Mouse (Mus musculus): Measurements from ENCODE around the gene Dennd2a. TPM values are rescaled to one million over a fixed set of nuclear protein-coding genes. Genes with fewer than 3 reads are reported as not detected.
"Not testable (repeated sequence)": the region's sequence is repeated elsewhere in the genome, so short reads cannot be mapped to it uniquely, and the experiment has no call there.

Dennd2a gene
- polyA plus RNA-seq, 1 experiment from 2014 or later, result 26.1 TPM

- no peak for ATAC-seq (ENCODE audit: low read depth)
- 49% methylated on average over 4 of the region's 4 CpGs for WGBS
- Histone ChIP-seq H3K27ac (replicated peaks) (peak overlapping the region; percentile 98), H3K9ac (peak overlapping the region; percentile 95; the same call in 1 of the 2 replicates), H3K4me1 (replicated peaks) (peaks cover 29% of the 10 kb centered on the region), H3K36me3 (no peaks in the 10 kb centered on the region), H3K4me3 (peak overlapping the region; percentile 95), H3K9me3 (no peaks in the 10 kb centered on the region), H3K27me3 (peaks cover 6% of the 10 kb centered on the region; the same call in 1 of the 2 replicates), H3K4me2 (peak overlapping the region; percentile 70)
Measured at GRCm38 (mm10) chr6:39420867-39421266, 136.8 kb downstream of the Dennd2a start.

GRCm38 (mm10) chr6:39419851-39420721, 137.6 kb downstream of the Dennd2a start, which contains the start of gene Mkrn1:
TSS of gene Mkrn1 (minus strand) at chr6:39420462.
- peak within 1 kb of the TSS; percentile 70 for H3K4me2 ChIP-seq
- peaks cover 29% of the 10 kb centered on the region for H3K4me1 ChIP-seq (replicated peaks)
- H3K36me3 ChIP-seq, result no peaks in the 10 kb centered on the region
- peak within 1 kb of the TSS; percentile 95 for H3K4me3 ChIP-seq
- peak within 1 kb of the TSS; percentile 95 for H3K9ac ChIP-seq
- ATAC-seq (ENCODE audit: low read depth), result peak; percentile 97
- WGBS, result under 1% methylated on average over 77 of the region's 82 CpGs
- H3K27me3 ChIP-seq, result peaks cover 6% of the 10 kb centered on the region; the same call in 1 of the 2 replicates
- peak within 1 kb of the TSS; percentile 98 for H3K27ac ChIP-seq (replicated peaks)
- no peaks in the 10 kb centered on the region for H3K9me3 ChIP-seq

- no peak; the same call in 1 of the 2 replicates for ATAC-seq (ENCODE audit: low read depth)
- Histone ChIP-seq H3K27ac (replicated peaks) (peak overlapping the region; percentile 98), H3K27me3 (peaks cover 6% of the 10 kb centered on the region; the same call in 1 of the 2 replicates)
Measured at GRCm38 (mm10) chr6:39419386-39419850, 138.2 kb downstream of the Dennd2a start.

GRCm38 (mm10) chr6:39416654-39417053, 141.0 kb downstream of the Dennd2a start:
- H3K36me3 ChIP-seq; H3K27ac ChIP-seq (replicated peaks); ATAC-seq (ENCODE audit: low read depth); H3K27me3 ChIP-seq; H3K9ac ChIP-seq; H3K9me3 ChIP-seq; H3K4me3 ChIP-seq: not testable (repeated sequence)
- H3K4me2 ChIP-seq, result 0 out of 2 replicates have a peak overlapping the region, but pooled peaks have one; percentile 16
- H3K4me1 ChIP-seq (replicated peaks), result peaks cover 38% of the 10 kb centered on the region

More at GRCm38 (mm10) chr6:39419386-39419850, 138.2 kb downstream of the Dennd2a start:
- Histone ChIP-seq H3K9me3 (no peaks in the 10 kb centered on the region), H3K4me2 (peak overlapping the region; percentile 70), H3K4me3 (peak overlapping the region; percentile 95), H3K9ac (peak overlapping the region; percentile 95), H3K36me3 (no peaks in the 10 kb centered on the region), H3K4me1 (replicated peaks) (peaks cover 30% of the 10 kb centered on the region)
- under 1% methylated on average over 43 of the region's 43 CpGs for WGBS

- Histone ChIP-seq H3K9ac (no peak overlapping the region), H3K9me3 (no peaks in the 10 kb centered on the region), H3K27me3 (no peaks in the 10 kb centered on the region), H3K36me3 (no peaks in the 10 kb centered on the region), H3K4me3 (no peak overlapping the region), H3K27ac (replicated peaks) (no peak overlapping the region), H3K4me1 (replicated peaks) (peaks cover 37% of the 10 kb centered on the region), H3K4me2 (no peak overlapping the region)
- 68% methylated on average over 5 of the region's 5 CpGs for WGBS
- no peak for ATAC-seq (ENCODE audit: low read depth)
Measured at GRCm38 (mm10) chr6:39415762-39416161, 141.9 kb downstream of the Dennd2a start.

- H3K27me3 ChIP-seq, result no peaks in the 10 kb centered on the region
- H3K9ac ChIP-seq, result no peak overlapping the region
- WGBS, result 67% methylated on average over 1 of the region's 1 CpGs
- peak overlapping the region; percentile 61 for H3K27ac ChIP-seq (replicated peaks)
- no peaks in the 10 kb centered on the region for H3K9me3 ChIP-seq
- peaks cover 7% of the 10 kb centered on the region for H3K36me3 ChIP-seq
- no peak overlapping the region for H3K4me2 ChIP-seq
- H3K4me3 ChIP-seq, result no peak overlapping the region
- H3K4me1 ChIP-seq (replicated peaks), result peaks cover 33% of the 10 kb centered on the region
- no peak for ATAC-seq (ENCODE audit: low read depth)
Measured at GRCm38 (mm10) chr6:39414106-39414505, 143.6 kb downstream of the Dennd2a start.

Other genes starting within 250 kb of the Dennd2a start
- 60.3 and 65.9 TPM in 2 replicates for gene Slc37a3, start 180.2 kb downstream of the Dennd2a start, polyA plus RNA-seq (2015; fragmentation: Nextera tagmentation; extraction: Ambion mirVana)
- gene Rab19, start 176.7 kb downstream of the Dennd2a start, polyA plus RNA-seq (2015; fragmentation: Nextera tagmentation; extraction: Ambion mirVana), result 0.44 TPM in 1 of 2 replicates, not detected in the other
- gene Mkrn1, start 137.4 kb downstream of the Dennd2a start, polyA plus RNA-seq (2015; fragmentation: Nextera tagmentation; extraction: Ambion mirVana), result 215 and 237 TPM in 2 replicates
- 39.5 and 41.7 TPM in 2 replicates for gene Adck2, start 16.0 kb upstream of the Dennd2a start, polyA plus RNA-seq (2015; fragmentation: Nextera tagmentation; extraction: Ambion mirVana)
- gene Gm42420, start 27.9 kb upstream of the Dennd2a start, polyA plus RNA-seq (2015; fragmentation: Nextera tagmentation; extraction: Ambion mirVana), result not detected in 2 replicates
- gene Ndufb2, start 34.7 kb upstream of the Dennd2a start, polyA plus RNA-seq (2015; fragmentation: Nextera tagmentation; extraction: Ambion mirVana), result 393 and 454 TPM in 2 replicates
- 24.9 and 25.3 TPM in 2 replicates for gene Braf, start 167.6 kb upstream of the Dennd2a start, polyA plus RNA-seq (2015; fragmentation: Nextera tagmentation; extraction: Ambion mirVana)